Mouse (Mus musculus): ENCODE results near the gene Adgrg1. TPM values are rescaled to one million over a fixed set of nuclear protein-coding genes. Genes with fewer than 3 reads are reported as not detected.
A peak's percentile ranks its signal among the peaks of the same experiment; 100 is the strongest.
"Not testable (repeated sequence)": the region's sequence is repeated elsewhere in the genome, so short reads cannot be mapped to it uniquely, and the experiment has no call there.

The Adgrg1 gene
- polyA plus RNA-seq, 1 experiment from 2014 or later, result 122 TPM

- Histone ChIP-seq H3K4me2 (no peak overlapping the region), H3K9ac (no peak overlapping the region), H3K36me3 (no peaks in the 10 kb centered on the region), H3K9me3 (no peaks in the 10 kb centered on the region), H3K4me3 (no peak overlapping the region), H3K27ac (replicated peaks) (no peak overlapping the region), H3K27me3 (no peaks in the 10 kb centered on the region), H3K4me1 (replicated peaks) (no peaks in the 10 kb centered on the region)
- ATAC-seq (ENCODE audit: low FRiP score, low read depth), result no peak
- WGBS, result 83% methylated on average over 10 of the region's 10 CpGs
Measured at GRCm38 (mm10) chr8:95020821-95021220, 46.3 kb downstream of the Adgrg1 start.

DNA sequence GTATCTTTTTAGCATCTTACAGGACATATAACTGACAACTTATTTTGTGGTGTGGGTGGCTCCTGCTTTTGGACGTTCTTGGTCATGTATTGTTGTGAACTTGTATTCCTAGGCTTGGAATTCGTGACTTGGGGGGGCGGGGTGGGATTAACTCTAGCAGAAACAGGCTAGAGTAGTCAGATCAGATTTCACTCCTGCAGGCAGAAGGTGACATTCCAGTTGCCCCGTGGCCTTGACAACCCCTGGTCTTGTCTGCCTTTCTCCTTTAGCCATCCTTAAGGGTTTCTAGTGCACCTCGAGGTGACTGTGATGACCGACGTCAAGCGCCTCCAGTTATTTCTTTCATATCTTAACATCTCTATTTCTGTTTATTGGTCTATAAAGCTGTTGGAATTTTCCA lies 48.6 kb downstream of the Adgrg1 start:
- WGBS, result 26% methylated on average over 8 of the region's 8 CpGs
- no peak for ATAC-seq (ENCODE audit: low FRiP score, low read depth)
- no peak overlapping the region for H3K4me2 ChIP-seq
- H3K27ac ChIP-seq (replicated peaks), result no peak overlapping the region
- H3K4me3 ChIP-seq, result no peak overlapping the region
- H3K27me3 ChIP-seq, result no peaks in the 10 kb centered on the region
- no peaks in the 10 kb centered on the region for H3K4me1 ChIP-seq (replicated peaks)
- no peak overlapping the region for H3K9ac ChIP-seq
- no peaks in the 10 kb centered on the region for H3K36me3 ChIP-seq
- H3K9me3 ChIP-seq, result no peaks in the 10 kb centered on the region

- no peak for ATAC-seq (ENCODE audit: low FRiP score, low read depth)
- H3K36me3 ChIP-seq, result no peaks in the 10 kb centered on the region
- 79% methylated on average over 4 of the region's 4 CpGs for WGBS
- no peaks in the 10 kb centered on the region for H3K4me1 ChIP-seq (replicated peaks)
- H3K9me3 ChIP-seq, result no peaks in the 10 kb centered on the region
- no peak overlapping the region for H3K9ac ChIP-seq
- no peak overlapping the region for H3K4me3 ChIP-seq
- H3K27ac ChIP-seq (replicated peaks), result no peak overlapping the region
- no peaks in the 10 kb centered on the region for H3K27me3 ChIP-seq
- H3K4me2 ChIP-seq, result no peak overlapping the region
Measured at GRCm38 (mm10) chr8:95024387-95024786, 49.8 kb downstream of the Adgrg1 start.

DNA sequence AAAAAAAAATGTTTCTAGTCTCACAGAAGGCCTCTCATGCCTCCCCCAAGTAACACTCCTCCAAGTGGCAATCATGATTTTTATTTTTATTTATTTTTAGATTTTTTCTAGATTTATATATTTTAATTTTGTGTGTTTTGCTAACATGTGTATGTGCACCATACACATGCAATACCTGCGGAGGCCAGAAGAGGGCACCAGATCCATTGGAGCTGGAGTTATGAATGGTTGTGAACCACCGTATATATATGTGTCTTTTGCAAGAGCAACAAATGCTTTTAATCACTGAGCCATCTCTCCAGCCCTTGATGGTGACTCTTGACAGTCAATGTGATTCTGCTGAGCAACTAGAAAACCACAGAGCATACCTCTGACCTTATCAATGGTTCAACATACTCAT lies 50.9 kb downstream of the Adgrg1 start:
- H3K4me1 ChIP-seq (replicated peaks), result no peaks in the 10 kb centered on the region
- no peaks in the 10 kb centered on the region for H3K9me3 ChIP-seq
- H3K27me3 ChIP-seq, result no peaks in the 10 kb centered on the region
- no peak overlapping the region for H3K4me3 ChIP-seq
- H3K36me3 ChIP-seq, result no peaks in the 10 kb centered on the region
- H3K27ac ChIP-seq (replicated peaks), result no peak overlapping the region
- H3K4me2 ChIP-seq, result no peak overlapping the region
- no peak for ATAC-seq (ENCODE audit: low FRiP score, low read depth)
- no peak overlapping the region for H3K9ac ChIP-seq
- WGBS, result 59% methylated on average over 2 of the region's 2 CpGs

DNA sequence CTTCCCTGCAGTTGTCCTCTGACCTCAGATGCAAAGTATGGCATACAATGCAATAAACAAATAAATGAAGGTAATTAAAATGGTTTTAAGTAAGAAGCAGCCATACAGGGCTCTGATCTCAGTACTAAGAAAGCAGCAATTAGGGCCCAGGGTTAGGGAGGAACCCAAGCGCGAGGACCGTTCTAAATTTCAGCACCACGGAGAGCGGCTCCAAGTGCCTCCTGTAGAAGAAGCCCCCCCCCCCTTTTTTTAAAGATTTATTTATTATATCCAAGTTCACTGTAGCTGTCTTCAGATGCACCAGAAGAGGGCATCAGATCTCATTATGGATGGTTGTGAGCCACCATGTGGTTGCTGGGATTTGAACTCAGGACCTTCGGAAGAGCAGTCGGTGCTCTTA lies 53.8 kb downstream of the Adgrg1 start:
- not testable (repeated sequence) for H3K27me3 ChIP-seq; H3K4me1 ChIP-seq (replicated peaks); ATAC-seq (ENCODE audit: low FRiP score, low read depth); H3K27ac ChIP-seq (replicated peaks); H3K4me3 ChIP-seq; H3K36me3 ChIP-seq; H3K9ac ChIP-seq; H3K9me3 ChIP-seq; H3K4me2 ChIP-seq
- 72% methylated on average over 7 of the region's 7 CpGs for WGBS

GRCm38 (mm10) chr8:95037106-95037925 lies 62.8 kb downstream of the Adgrg1 start:
- Histone ChIP-seq H3K9ac (no peak overlapping the region), H3K4me1 (replicated peaks) (no peaks in the 10 kb centered on the region), H3K27ac (replicated peaks) (no peak overlapping the region), H3K9me3 (no peaks in the 10 kb centered on the region), H3K36me3 (no peaks in the 10 kb centered on the region), H3K4me3 (no peak overlapping the region), H3K27me3 (no peaks in the 10 kb centered on the region), H3K4me2 (no peak overlapping the region)
- peak; percentile 59; the same call in 1 of the 2 replicates for ATAC-seq (ENCODE audit: low FRiP score, low read depth)
- 69% methylated on average over 7 of the region's 7 CpGs for WGBS

DNA sequence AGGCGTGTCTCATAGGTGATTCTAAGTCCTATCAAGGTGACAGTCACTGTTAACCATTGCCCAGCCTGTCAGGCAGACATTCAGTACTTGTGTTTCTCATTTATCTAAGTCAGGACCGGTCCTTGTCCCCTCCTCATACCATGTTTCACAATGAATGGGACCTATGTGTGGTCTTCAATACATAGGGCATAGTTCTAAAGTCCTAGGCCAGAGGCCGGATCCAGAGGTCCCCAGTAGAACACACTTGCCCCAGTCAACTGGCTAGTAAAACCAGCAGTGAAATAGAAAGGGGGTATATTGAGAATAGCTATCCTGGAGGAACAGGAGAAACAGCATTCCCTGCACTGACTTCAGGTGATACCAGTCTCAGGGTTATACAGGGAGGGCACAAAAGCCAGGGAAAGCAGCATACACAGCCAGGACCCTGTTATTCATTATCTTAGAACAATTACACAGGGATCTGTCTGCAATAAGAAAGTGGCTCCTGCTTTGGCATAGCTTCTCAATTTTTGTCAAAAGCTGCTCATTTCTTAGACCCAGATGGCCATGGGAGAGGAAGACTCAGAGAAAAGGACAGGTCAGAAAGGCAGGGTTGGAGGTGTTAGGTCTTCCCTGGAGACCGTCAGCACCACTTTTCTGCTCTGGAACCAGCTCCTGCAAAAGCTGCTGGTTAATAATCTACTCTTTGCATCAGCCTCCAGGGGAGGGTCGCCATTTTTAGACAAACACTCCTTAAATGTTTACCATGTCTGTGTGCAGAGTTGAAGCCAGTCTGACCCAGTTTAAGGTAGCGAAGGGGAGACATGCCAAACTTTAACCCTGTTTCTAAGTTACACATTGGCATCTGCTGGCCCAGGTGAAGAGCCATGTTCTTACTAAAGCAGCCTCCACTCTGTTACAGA lies 67.6 kb downstream of the Adgrg1 start:
- Histone ChIP-seq H3K36me3 (no peaks in the 10 kb centered on the region), H3K27me3 (no peaks in the 10 kb centered on the region), H3K4me1 (replicated peaks) (0 out of 2 replicates have a peak, but pooled peaks cover under 1% of the 10 kb centered on the region), H3K9ac (no peak overlapping the region), H3K4me2 (no peak overlapping the region), H3K9me3 (no peaks in the 10 kb centered on the region), H3K27ac (replicated peaks) (no peak overlapping the region), H3K4me3 (no peak overlapping the region)
- 74% methylated on average over 6 of the region's 6 CpGs for WGBS
- no peak for ATAC-seq (ENCODE audit: low FRiP score, low read depth)

GRCm38 (mm10) chr8:95044811-95045210 lies 70.3 kb downstream of the Adgrg1 start:
- whole genome bisulfite sequencing, result 58% methylated on average over 4 of the region's 4 CpGs
- Histone ChIP-seq H3K36me3 (no peaks in the 10 kb centered on the region), H3K9ac (no peak overlapping the region), H3K27me3 (no peaks in the 10 kb centered on the region), H3K4me2 (no peak overlapping the region), H3K9me3 (no peaks in the 10 kb centered on the region), H3K4me3 (no peak overlapping the region), H3K27ac (replicated peaks) (no peak overlapping the region), H3K4me1 (replicated peaks) (peaks cover 10% of the 10 kb centered on the region; the same call in 1 of the 2 replicates)
- no peak for ATAC-seq (ENCODE audit: low FRiP score, low read depth)

DNA sequence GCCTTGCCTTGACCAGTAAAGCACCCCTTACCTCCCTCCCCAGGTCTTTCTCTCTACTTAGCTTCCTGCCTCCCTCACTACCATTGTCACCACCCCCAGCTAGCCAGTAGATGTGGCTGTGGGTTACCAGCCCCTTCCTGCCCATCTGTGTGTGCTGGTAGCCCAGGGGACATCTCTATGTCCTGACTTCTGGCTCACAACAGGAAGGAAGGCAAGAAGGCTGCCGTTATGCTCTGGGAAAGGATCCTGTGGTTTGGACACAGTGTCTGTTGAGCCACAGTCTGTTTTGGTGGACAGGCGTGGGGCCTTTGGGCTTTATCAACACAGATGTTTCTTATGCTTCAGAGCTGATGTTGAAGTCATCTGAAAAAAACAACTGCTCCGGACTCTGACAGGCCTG lies 72.4 kb downstream of the Adgrg1 start:
- no peak for ATAC-seq (ENCODE audit: low FRiP score, low read depth)
- Histone ChIP-seq H3K27ac (replicated peaks) (no peak overlapping the region), H3K4me2 (no peak overlapping the region), H3K9me3 (no peaks in the 10 kb centered on the region), H3K36me3 (no peaks in the 10 kb centered on the region), H3K9ac (no peak overlapping the region), H3K4me3 (no peak overlapping the region), H3K27me3 (no peaks in the 10 kb centered on the region), H3K4me1 (replicated peaks) (peaks cover 10% of the 10 kb centered on the region; the same call in 1 of the 2 replicates)
- 83% methylated on average over 3 of the region's 3 CpGs for WGBS

DNA sequence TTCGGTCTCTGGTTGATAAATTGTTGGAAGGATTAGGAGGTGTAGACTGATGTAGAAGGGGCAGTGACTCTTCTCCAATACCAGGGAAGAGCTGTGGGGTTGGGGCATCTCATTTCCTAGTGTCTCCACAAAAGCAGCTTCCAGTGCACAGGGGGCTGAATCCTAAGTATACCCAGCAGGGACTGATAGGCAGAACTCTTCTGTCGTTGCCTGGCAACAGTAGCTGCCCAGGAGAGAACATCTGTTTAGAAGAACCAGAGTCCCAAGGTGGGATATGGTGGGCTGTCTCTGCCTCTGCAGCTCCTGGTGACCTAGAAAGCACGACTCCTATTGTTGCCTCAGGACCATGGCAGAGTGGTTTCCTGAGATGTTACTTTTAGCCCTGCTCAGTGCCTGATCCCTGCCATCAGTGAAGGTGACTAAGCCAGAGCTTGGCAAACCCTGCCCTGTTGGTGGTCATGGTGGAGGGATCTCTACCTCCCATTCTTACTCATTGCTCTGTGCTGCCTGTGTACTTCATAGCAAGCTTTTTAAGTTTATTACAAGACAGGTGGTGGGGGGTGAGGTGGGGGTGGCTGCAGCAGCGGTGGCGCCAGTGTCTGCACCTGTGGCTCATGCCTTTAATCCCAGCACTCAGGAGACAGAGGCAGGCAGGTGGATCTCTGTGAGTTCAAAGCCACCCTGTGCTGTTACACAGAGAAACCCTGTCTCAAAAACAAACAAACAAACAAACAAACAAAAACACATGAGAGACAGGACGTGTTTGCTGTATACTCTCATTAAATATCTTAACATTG lies 73.5 kb downstream of the Adgrg1 start:
- H3K9ac ChIP-seq, result no peak overlapping the region
- 68% methylated on average over 6 of the region's 6 CpGs for WGBS
- no peaks in the 10 kb centered on the region for H3K27me3 ChIP-seq
- no peak overlapping the region for H3K4me3 ChIP-seq
- peaks cover 10% of the 10 kb centered on the region; the same call in 1 of the 2 replicates for H3K4me1 ChIP-seq (replicated peaks)
- H3K27ac ChIP-seq (replicated peaks), result no peak overlapping the region; the same call in 1 of the 2 replicates
- no peak overlapping the region for H3K4me2 ChIP-seq
- H3K9me3 ChIP-seq, result no peaks in the 10 kb centered on the region
- no peaks in the 10 kb centered on the region for H3K36me3 ChIP-seq
- peak; percentile 72; the same call in 1 of the 2 replicates for ATAC-seq (ENCODE audit: low FRiP score, low read depth)

DNA sequence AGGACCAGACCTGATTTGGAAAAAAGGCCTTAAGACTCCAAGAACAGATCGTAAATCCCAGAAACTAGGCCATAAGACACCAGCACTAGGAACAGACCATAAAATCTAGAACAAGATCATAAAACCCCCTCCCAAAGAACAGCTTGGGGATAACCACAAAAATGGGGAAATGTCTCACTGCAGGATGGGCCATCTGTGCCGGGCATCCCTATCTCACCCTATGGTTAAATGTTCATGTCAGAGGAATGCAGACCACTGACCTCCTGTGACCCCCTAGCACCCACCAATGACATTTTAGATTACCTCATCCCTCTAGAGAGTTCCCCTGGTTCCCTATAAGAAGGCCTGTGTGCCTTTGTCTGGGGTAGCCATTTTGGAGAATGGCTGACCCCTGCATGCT lies 75.1 kb downstream of the Adgrg1 start:
- no peak overlapping the region for H3K27ac ChIP-seq (replicated peaks)
- H3K27me3 ChIP-seq, result no peaks in the 10 kb centered on the region
- WGBS, result 84% methylated on average over 2 of the region's 2 CpGs
- no peaks in the 10 kb centered on the region for H3K9me3 ChIP-seq
- H3K36me3 ChIP-seq, result no peaks in the 10 kb centered on the region
- H3K4me1 ChIP-seq (replicated peaks), result peaks cover 10% of the 10 kb centered on the region; the same call in 1 of the 2 replicates
- H3K4me3 ChIP-seq, result no peak overlapping the region
- no peak overlapping the region for H3K9ac ChIP-seq
- H3K4me2 ChIP-seq, result no peak overlapping the region
- no peak for ATAC-seq (ENCODE audit: low FRiP score, low read depth)

Measured in hindbrain, embryonic 15.5 days (tissue).